Mouse (Mus musculus): ENCODE results near the gene Vav2.

Vav2 gene

GRCm38 (mm10) chr2:27361786-27362185 lies 65.0 kb downstream of the Vav2 start:
- DNase-seq: no peak

DNA sequence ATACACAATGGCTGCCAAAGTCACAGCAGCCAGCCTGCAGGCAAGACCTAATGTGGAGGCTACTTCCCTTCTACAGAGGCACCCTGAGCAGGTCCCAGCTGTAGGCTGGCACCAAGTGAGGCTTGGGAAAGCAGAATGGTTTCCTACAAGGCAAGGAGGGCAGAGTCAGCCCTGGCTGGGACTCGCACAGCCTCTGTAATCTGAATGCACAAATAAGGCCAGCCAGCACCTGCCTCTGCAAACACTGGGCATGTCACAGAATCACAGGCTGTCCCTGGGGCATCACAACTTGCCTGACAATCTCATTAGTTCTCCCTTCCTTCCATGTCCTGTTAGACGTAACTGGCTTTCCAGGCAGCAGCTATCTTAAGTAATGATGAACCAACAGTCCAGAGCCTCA lies 68.4 kb downstream of the Vav2 start:
- DNase-seq: no peak

- DNase-seq: no peak
Measured at GRCm38 (mm10) chr2:27355684-27356083, 71.1 kb downstream of the Vav2 start.

- no peak for DNase-seq
Measured at GRCm38 (mm10) chr2:27354610-27355211, 72.1 kb downstream of the Vav2 start.

- DNase-seq: no peak
Measured at GRCm38 (mm10) chr2:27352720-27353119, 74.1 kb downstream of the Vav2 start.

GRCm38 (mm10) chr2:27350371-27350770 lies 76.5 kb downstream of the Vav2 start:
- no peak for DNase-seq

DNA sequence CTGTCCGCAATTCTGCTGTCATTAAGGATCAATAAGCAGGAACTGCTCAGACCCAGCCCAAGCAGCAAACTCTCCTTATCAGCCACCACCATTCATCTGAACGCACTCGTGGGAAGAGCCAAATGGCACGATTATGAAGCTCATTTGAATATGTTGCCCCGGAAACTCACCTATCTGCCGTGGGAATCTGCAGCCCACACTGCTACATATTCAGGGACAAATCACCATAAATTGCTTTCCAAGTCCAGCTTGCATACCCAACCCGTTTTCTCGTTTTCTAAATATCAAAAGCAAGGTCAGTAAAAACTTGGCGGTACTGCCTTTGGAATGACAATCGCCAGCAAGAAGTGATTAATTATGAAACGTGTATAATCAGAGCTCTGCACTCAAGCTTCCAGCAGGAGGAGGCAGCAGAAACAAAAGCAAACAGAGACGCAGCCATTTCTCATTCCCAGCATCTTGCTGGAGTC lies 82.8 kb downstream of the Vav2 start:
- DNase-seq: no peak

DNA sequence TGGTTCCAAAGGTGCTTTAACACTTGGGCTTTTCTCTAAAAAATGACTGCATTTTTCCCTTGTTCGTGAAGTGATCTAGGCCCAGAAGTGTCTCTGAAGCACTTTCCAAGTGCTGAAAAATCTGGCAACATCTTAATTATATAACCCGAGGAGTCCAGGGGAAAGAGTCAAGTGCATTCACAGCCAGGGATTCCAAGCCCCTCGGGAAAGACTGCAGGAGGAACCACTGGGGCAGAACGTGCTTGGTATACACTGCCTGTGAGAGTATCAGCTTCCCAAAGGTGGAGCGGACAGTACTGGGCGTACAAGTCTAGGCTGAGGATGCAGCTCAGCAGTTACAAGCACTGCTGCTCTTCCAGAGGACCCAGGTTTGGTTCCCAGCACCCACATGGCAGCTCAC lies 86.2 kb downstream of the Vav2 start:
- no peak for DNase-seq

- DNase-seq: no peak
Measured at GRCm38 (mm10) chr2:27339051-27339450, 87.8 kb downstream of the Vav2 start.

DNA sequence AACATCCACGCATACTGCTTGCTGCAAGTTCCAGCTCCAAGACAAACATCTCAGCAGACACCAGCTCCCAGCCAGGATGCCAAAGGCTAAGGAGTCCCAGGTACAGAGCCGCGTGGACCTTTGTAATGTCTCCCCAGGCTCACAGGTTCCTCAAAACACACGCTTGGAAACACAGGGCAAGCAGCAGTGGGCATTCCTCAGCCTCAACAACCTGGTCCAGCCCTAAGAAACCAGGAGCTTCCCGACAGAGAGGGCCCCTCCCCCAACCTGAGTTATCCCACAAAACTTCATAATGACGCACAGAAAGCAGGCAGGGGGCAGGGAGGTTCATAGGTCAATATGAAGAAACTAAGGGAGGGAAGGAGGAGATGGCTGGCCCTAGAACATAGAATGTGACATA lies 89.6 kb downstream of the Vav2 start:
- DNase-seq: no peak

- DNase-seq: no peak
Measured at GRCm38 (mm10) chr2:27336600-27336999, 90.2 kb downstream of the Vav2 start.

GRCm38 (mm10) chr2:27334816-27335215 lies 92.0 kb downstream of the Vav2 start:
- DNase-seq: no peak

GRCm38 (mm10) chr2:27331560-27331959 lies 95.3 kb downstream of the Vav2 start:
- DNase-seq: no peak

- DNase-seq: no peak
Measured at GRCm38 (mm10) chr2:27330446-27330845, 96.4 kb downstream of the Vav2 start.

DNA sequence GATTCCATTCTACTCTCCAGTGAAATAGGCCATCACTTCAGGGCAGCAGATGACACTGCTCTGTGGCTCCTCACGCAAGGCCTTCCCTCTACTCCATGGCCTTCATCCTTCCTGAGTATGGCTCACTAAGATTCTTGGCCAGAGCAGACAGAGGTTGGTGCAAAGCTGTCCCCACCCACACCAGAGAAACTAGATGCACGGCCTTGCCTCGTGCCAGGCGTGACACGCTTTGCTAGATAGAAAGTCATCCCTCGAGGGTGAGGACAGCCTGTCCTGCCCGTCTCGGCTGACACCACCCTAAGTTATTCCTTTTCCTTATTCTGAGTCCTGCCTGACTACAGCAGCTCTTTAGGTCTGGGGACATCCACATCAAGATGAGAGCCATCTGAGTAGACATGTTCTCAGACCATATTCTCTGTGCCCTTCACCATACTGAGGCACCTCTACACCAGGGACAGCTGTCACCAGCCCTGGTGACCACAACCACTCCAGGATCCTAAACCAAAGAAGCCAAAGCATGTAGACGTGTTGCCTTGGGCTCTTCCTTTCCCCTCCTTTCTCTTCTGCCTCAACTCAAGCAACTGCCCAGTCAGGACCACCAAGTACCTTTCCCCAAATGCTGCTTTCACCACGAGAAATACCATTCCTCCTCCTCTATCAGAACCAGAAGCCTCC lies 97.3 kb downstream of the Vav2 start:
- no peak for DNase-seq

GRCm38 (mm10) chr2:27328613-27329041 lies 98.2 kb downstream of the Vav2 start:
- DNase-seq: no peak

GRCm38 (mm10) chr2:27327886-27328285 lies 98.9 kb downstream of the Vav2 start:
- DNase-seq: no peak

DNA sequence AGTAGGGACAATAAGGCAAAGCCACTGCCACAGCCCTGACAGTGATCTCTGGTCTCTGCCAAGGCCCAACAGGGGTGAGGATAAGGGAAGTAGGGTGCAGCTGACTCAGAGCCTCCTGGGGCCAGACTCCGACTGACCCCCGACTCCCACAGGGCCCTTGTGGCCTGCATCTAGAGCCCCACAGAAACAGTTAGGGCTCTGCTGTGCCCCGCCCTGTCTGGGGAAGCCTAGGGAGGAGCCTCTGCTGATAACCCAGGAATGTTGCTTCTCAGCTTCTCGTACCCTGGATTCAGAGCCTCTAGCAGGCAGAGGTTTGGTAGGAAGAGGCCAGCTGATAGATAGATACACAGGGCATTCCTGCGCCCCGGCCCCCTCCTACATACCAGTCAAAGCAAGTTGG lies 99.8 kb downstream of the Vav2 start:
- no peak for DNase-seq

- no peak for DNase-seq
Measured at GRCm38 (mm10) chr2:27326357-27326756, 100.5 kb downstream of the Vav2 start.

GRCm38 (mm10) chr2:27324690-27325089 lies 102.1 kb downstream of the Vav2 start:
- DNase-seq: no peak

DNA sequence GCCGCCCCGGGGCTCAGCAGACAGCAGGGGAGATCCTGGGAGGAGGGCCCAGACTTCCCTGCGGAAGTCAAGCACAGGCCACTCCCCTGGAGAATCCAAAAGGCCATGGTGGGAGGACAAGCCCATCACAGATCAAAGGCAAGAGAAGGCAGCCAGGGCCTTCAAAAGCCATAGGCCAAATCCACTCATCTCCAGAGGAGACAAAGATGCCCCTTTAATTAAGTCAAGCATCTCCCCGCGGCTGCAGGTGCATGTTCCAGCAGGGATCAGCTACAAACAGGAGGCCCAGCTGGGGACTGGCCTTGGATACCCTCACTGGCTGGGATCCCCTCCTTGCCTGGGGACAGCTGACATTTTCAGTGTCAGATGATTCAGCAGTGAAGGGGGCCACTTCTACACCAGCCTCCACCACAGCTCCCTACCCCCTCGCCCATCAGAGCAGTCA lies 105.4 kb downstream of the Vav2 start:
- DNase-seq: no peak

- DNase-seq: no peak
Measured at GRCm38 (mm10) chr2:27320820-27321219, 106.0 kb downstream of the Vav2 start.

DNA sequence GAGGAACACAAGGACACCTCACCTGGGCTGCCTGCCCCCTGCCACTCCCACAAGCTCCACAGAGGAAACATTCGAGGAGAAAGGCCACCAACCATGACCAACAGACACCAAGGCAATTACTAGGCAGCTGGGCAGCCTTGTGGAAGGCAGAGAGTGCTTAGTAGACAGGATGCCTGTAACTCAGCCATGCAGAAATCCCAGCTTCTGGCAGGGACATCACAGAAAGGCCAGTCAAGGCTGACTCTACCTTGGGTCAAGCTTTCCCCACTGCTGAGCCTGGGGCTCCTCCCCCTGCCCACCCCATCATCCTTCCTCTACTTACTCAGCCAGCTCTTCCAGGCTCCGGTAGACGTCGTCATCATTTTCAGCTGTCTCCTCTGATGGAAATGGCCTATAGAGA lies 108.2 kb downstream of the Vav2 start:
- no peak for DNase-seq

DNA sequence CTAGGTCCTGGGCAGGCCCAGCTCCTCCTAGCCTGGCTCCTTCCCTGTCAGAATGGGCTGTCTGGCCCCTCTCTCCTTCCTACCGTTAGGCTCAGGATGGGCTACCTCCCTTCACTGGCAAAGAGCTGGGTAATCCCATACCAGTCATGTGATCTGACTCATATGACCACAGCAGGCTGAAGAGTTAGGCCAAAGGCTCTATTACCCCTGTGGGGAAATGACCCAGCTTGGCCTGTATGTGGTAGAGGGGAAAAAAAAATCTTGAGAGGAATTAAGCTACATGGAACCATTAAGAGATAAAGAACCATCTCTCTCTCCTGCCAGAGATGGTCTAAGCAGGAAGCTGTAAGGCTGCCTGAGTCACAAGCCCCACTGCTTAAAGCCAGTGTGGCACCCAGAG lies 108.6 kb downstream of the Vav2 start:
- no peak for DNase-seq

DNA sequence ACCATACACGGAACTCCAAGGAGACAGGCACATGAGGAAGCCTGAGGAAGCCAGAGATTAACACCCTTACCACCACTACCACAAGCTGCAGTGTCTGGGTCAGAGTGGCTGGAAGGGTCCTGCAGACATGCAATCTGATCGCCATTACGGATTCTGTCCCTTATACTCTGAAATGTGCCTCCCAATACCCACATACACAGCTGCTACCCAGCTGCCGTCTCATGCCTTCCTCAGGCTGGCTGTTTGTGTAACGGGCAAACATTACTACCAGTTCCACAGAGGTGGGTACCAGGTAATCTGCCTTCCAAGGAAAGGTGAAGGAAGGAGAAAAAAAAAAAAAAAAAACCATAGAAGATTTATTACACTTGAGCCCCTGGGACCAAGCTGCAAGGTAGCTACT lies 110.7 kb downstream of the Vav2 start:
- DNase-seq: no peak

All from thymus, postnatal 4 days (tissue).